Mouse (Mus musculus) stomach, postnatal 0 days (tissue): Measurements from ENCODE around the gene E2f3.

Source experiments
- CTCF ChIP-seq: IDR thresholded peaks from 2 replicates; pipeline ENCODE4 v1.5.1; 2016; ENCODE audit warnings: antibody characterized with exemption, low read depth, mild to moderate bottlenecking, moderate library complexity
- EP300 ChIP-seq: optimal IDR thresholded peaks from 2 replicates; pipeline ENCODE3; 2016; ENCODE audit warnings: antibody characterized with exemption

- no peak for TF ChIP-seq EP300
- TF ChIP-seq CTCF: no peak
Measured at GRCm38 (mm10) chr13:29911141-29911540, 74.7 kb downstream of the E2f3 start.
